Mouse (Mus musculus): ENCODE data around the gene Sorcs2.

The Sorcs2 gene

DNA sequence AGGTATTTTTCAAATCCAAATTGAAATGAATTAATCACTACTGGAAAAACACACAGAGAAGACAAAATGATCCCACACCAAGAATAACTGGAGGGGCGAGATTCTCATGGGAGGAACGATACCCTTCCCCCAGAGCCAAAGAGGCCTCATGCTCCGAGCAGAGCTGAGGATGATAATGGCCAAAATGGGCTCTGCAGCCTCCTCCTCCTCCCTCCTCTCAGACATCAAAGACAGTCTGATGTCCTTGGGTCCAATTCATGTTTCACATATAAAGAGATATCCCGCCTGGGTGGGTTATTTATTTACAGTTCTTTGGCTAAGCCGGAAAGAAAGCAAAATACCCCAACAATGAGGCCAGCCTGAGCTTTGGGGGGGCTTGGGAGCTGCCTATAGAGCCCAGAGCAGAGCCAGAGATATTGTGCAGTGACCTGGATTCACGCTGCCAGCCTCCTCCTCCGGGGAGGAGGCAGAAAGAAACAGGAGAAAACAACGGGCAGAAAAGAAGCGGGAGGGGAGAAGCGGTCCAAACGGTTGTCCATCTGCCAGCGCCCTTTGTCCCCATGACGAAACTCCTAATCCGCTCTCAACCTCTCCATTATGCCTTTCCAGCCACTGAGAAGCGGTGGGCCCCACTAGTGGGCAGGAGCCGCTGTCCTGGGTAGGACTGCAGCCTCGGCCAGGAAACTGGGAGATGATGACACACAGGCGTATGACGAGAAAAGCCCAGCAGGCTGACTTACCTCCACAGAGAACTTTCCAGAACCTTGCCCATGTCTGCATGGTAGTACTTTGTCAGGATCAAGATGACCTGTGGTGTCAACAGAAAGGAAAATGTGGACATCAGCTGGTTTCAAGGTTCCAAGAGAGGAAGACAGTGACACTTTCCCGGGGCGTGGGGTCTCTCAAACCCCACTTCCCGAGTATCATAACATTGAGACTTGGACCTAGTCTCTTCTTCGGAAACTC lies 169.3 kb downstream of the Sorcs2 start:
- no peak for DNase-seq (ENCODE audit: low spot score)

DNA sequence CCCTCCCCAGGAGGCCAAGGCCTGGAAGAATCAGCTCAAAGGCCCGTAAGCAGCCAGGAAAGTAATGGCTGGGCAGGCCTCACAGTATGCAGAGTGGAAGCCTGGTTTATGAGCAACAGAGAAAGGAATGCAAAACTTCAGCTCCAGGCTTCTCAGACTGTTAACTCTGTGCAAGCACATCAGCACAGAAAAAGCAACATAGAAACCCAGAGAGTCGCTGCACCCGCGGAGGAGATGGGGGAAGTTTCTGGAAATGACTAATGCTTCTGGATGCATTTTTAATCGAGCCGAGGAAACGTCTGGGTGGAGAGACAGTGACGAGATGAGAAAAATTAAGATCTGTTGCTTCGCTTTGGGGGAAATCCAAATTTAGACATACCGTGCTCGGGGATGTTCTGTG lies 171.6 kb downstream of the Sorcs2 start:
- DNase-seq (ENCODE audit: low spot score): no peak

DNA sequence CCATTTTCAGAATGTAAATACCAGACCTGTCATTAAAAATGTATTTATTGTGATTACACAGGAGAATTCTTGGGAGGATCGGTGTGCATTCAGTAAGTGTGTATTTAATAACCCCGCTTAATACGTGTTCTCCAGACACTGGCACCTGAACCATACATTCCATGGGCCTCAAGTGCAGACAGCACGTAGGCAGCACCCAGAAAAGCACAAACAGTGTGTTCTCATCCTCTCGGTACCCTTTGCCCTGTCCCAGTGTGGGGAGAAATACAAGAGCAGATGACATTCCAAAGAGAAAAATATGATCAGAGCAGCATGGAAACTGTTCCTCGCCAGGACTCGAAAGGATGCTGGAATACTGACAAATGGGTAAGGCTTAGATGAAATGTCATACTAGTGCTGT lies 172.1 kb downstream of the Sorcs2 start:
- no peak for DNase-seq (ENCODE audit: low spot score)

DNA sequence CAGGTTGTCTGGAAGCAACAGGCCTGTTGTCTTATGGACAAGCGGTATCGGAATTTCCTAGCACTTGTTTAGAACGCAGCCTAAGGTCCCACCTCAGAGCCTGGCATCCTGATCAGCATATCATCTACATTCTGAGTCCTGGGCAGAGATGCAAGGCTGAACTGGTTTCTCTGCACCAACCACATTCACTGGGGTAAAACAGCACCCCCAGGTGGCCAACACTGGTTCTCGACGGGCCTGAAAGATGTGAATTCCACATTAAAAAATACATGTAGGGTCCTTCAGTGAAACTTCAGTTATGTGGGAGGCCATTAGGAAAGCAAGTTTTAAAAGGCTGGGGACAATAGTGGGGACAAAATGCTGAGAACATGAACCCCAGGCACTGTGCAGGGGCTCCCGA lies 174.2 kb downstream of the Sorcs2 start:
- no peak for DNase-seq (ENCODE audit: low spot score)

DNA sequence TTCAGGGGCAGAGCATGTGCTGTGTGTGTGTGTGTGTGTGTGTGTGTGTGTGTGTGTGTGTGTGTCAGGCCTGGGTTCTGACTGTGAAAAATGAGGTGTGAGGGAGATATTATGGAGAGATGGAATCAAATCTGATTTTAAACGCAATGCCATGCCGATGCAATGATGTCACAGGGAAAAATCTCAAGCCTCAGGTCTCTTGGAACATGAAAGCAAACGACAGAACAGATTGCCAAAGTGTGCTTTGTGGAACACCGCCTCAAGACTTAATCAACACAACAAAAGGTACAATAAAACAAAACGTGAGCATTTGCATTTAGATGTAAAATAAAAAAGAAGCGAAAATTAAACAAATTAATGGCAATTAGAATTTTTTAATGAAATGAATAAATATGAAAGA lies 177.3 kb downstream of the Sorcs2 start:
- no peak for DNase-seq (ENCODE audit: low spot score)

DNA sequence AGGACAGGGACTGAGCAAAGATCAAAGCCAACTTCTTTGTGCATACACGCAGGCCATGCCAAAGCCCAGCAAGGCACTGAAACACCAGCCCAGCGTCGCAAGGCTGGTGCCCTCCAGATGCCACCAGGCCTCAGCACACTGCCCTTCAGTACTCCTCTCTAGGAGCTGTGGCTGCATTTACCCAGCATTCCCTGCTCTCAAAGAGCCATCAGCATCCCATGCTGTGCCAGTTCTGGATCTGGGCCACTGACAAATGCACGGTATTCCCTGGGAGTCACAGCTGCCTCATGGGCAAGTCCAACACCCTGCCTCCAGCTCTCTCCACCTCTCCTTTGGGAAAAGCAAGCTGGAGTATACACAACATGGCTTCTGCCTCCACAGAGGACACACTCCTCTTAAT lies 177.8 kb downstream of the Sorcs2 start:
- DNase-seq (ENCODE audit: low spot score): no peak

DNA sequence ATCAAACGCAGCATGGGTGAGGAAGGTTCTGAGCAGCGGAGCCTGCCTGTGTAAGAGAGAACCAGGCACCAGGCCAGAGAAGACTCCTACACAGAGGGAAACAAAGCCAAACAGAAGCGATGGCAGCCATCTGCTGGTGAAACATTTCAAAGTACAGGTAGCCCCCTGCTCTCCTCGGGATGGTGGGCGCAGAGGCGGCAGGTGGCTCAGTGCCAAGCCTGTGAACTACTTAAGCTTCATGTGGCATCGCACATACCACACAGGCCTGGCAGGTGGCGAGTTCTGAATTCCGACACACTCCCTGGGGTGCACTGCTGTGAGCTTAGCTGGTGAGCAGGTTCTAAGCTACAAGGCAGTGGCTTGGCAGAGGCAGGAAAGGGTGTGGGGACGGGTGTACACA lies 184.6 kb downstream of the Sorcs2 start:
- DNase-seq (ENCODE audit: low spot score): no peak

DNA sequence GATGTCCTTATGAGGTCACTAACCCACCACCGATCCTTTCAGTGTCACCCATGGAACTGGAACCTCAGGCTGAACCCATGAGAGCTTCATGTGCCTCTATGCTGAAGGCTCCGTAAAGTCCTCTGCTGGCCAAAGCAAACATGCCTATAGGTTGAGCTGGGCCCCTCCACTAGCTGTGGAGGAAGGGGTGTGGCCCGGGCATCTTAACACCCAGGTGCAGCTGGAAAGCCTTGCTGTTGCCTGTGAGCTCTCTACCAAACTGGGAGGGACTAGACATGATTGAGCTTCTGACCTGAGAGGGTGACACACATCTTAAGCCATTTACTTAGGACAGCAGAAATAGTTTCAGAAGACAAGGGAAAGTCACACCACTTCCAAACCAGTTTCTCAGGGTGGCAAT lies 189.1 kb downstream of the Sorcs2 start:
- DNase-seq (ENCODE audit: low spot score): no peak

DNA sequence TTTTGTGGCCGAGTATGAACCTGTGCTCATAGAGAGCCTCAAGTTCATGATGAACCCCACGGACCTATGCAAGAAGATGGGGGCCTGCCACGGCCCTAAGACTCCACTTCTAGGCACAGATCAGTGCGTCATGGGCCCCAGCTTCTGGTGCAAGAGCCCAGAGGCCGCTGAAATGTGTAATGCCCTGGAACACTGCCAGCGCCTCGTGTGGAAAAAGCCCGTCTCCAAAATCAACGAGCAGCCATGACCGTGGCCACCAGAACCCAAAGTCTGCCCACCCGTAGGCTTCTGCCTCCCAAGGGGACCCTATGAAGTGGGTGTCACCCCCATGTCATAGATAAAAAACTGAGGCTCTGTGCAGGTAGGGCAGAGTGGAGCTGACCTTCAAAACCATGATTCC lies 192.5 kb downstream of the Sorcs2 start:
- DNase-seq (ENCODE audit: low spot score): no peak

DNA sequence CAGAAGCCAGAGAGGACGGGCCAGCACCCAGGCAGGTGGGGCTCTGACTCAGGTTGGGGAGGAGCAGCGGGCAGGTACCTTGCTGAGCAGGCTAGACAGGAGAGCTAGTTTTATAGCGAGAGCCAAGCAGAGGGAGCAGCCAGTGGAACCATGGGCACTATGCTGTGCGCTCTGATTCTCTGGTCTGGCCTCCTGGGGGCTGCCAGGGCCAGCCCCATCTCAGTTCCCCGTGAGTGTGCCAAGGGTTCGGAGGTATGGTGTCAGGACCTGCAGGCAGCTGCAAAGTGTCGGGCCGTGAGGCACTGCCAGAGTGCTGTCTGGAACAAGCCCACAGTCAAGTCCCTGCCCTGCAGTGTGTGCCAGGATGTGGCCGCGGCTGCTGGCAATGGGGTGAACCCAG lies 194.0 kb downstream of the Sorcs2 start, which contains the start of gene Psapl1:
TSS of gene Psapl1 (plus strand) at position 106 of the 400 bp plus-strand sequence.
- DNase-seq (ENCODE audit: low spot score): no peak

DNA sequence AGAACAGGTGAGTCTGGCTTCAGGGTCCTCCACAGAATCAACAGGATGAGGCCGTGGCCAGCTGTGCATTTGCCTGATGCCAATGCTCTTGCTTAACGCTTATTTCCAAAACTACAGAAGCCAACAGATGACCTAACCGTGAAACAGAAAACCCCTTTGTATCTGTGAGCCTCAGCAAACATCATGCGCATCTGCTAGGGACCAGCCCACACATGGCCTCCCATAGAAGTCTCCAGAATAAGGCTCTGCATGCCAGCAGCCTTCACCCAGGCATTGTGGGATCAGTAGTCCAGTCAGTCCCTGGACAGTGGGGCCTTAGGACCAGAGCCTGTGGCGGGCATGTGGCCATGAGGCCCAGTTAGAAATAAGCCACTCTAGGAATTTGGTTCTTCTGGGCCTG lies 194.5 kb downstream of the Sorcs2 start:
- no peak for DNase-seq (ENCODE audit: low spot score)

DNA sequence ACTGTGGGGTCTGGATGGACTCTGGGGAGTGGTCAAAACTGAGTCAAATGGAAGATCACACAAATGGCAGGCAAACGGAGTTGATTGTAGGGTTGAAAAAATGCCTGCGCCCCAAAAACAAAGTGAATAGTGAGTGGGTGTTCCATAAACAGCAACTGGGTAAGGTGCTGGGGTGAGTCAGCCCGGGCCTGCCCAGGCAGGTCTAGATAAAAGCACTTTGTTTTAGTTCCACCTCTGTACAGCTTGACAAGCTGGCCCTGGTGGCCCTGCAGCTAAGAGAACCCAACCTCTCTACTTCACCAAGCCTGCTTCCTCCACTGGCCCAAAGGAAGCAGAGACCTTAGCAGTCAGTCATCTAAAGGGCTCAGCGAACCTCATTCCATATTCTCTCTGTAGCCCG lies 195.2 kb downstream of the Sorcs2 start:
- no peak for DNase-seq (ENCODE audit: low spot score)

DNA sequence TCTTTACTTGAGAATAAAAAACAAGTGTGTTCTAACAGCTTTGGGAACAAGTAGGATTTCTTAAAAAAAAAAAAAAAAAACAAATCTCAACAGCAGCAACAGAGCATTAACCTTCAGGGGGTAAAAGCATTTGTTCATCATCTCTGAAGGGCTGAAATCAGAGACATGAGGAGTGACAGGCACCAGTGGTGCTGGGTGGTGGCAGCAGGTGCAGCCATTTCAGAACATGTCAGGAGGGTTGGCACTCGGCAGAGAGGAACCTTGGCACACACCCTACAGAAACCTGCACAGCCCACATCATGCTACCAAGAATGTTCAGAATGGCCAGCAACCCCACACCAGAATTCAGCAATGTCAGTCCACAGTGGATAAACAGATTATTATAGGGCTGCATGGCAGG lies 198.4 kb downstream of the Sorcs2 start:
- no peak for DNase-seq (ENCODE audit: low spot score)

DNA sequence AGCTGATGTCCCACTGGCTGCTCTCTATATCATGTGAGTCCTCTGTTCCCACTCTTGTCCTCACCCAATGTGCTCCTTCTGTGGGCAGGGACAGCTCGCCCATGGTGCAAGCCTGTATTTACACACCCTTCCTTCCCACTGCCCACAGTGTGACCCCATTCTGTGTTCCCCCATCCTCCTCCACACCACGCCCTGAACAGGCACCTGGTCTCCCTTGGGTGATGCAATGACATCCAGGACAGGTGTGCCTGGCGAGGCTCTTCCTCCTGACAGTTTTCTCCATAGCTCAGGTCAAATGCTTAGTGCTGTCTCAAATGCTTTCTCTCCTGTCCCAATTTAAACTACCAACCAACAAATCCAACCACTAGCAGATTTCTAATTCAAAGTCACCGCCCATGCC lies 202.5 kb downstream of the Sorcs2 start:
- no peak for DNase-seq (ENCODE audit: low spot score)

DNA sequence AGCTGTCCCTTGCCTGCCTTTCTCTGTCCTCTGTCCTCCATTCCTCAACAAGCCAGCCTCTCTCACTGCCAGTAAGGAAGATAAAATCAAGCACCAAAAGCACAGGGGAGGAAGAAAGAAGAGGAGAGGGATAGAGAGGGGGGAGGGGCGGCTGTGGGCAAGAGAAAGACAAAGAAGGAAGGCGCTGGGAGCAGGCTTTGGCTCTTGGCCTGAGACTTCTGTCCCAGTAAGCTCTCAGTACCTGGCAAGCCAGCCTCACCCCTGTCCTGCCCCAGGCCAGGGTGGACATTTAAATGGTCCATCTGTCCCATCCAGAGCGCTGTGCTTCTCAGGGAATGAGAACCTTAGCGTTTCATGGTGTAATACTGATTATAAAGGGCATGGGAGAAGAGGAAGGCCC lies 203.3 kb downstream of the Sorcs2 start:
- no peak for DNase-seq (ENCODE audit: low spot score)

DNA sequence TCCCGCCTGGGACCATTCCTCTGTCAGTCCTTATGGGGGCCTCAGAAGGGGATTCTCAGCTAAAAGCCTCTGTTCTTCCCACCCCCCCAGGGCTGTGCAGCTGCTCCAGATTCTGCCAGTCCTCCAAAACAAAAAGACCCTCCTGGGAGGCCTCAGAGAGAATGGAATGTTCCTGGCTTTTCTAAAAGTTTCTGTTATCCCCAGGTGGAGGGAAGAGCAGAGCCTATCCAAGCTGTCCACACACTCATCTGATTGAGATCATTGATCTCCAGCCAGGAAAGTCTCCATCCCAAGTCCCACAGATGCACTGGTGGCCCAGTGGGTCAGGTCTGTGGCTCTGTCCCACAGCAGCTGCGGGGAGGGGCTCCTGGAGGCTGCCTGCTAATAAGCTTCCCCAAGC lies 205.3 kb downstream of the Sorcs2 start:
- no peak for DNase-seq (ENCODE audit: low spot score)

DNA sequence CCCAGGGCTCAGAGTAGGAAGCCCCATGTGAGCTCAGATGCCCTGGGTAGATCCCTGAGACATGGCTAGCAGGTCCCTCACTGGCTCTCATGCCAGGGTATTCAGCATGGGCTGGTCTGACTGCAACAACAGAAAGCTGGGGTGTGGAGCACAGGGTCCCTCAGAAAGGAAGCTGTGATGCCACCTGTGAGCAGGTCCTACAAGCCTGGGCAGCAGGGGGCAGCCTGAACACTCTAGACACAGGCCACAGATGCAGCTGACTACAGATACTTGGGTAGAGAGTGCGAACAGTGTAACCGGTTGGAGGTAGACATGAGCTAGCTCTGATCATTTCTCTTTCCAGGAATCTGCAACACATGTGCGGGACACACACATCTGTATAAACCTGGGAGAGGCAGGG lies 206.1 kb downstream of the Sorcs2 start:
- no peak for DNase-seq (ENCODE audit: low spot score)

DNA sequence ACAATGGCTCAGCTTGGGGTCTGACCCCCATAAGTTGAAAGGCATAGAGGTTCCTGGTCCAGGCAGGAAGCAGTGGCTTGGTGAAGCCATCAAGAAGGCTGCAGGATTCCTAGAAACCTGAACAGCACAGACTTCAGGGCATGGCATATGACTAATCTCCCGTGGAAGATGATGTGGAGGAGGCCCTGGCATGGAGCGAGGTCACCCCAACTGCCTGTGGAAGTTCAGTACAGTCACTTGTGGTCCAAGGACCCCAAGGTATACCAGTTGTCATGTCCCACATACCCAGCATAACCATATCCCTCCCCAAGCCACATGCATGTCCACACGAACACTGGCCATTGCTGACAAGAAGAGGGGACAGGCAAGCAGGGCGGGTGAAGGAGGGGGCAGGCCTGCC lies 206.7 kb downstream of the Sorcs2 start:
- DNase-seq (ENCODE audit: low spot score): no peak

DNA sequence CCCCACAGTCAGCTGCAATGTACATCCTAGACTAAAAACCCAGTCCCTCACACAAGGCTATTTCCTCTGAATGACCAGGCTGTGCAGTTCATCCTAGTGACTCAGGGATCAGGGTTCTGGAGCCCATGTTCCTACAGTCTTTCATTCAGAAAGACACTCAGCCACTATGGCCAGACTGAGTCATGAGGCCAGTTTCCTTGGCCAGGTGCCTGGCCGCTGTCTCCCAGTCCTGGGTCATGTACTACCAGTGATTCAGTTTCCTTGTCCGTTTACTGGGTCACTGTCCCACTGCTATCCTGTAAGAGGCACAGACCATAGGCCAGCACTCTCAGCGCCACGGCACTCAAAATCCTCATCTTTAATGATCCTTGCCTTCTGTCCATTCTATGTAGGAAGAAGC lies 209.6 kb downstream of the Sorcs2 start:
- DNase-seq (ENCODE audit: low spot score): peak; percentile 7

DNA sequence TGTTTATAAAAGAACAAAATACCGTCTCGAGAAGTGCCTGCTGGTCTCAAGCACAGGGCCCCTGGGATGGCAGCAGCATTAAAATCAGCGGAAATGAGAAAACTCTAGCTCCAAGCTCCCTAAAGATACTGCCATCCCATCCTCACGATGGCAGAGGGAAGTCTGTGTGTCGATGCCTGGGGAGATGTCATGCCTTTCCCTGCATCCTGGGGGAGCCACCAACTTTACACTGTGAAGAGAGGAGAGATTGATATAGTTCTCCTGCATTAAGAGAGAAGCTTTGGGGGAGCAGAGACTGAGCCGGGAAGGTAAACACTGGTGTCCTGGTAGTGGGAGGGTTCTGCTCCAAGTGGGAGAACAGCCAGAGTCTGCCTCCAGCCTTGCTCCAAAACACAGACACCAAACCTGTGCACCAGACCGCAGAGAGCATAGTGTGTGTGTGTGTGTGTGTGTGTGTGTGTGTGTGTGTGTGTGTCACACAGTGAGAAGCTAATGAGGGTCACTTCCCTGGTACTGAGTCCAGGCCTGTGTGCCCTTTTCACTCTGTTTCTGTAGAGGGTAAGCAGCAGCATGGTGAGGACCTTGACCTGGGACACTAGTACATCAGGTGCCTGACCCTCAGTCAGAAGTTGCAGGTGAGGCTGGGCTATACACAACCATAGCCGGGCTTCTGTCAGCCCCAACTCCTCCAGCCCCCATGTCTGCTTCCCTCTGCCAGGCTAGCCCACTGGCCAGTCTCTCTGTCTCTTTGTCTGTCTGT lies 211.5 kb downstream of the Sorcs2 start:
- no peak for DNase-seq (ENCODE audit: low spot score)

DNA sequence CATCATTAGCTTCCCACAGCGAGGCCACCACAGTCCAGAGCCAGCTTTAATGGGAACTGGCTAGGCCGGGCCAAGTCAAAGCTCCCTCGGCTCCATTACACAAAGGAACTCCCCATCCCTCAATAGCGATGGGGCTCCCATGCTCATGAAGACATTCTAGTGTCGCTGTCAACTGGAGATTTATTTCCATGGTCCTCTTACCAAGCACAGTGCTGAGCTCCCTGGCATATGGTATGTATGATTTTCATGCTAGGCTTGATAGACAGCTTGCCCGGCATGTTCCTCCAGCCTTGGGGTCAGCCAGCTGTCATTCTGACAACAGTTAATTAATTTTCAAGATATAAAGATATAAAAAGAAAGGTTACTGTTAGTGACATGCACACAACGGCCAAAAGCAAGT lies 215.6 kb downstream of the Sorcs2 start:
- DNase-seq (ENCODE audit: low spot score): no peak

DNA sequence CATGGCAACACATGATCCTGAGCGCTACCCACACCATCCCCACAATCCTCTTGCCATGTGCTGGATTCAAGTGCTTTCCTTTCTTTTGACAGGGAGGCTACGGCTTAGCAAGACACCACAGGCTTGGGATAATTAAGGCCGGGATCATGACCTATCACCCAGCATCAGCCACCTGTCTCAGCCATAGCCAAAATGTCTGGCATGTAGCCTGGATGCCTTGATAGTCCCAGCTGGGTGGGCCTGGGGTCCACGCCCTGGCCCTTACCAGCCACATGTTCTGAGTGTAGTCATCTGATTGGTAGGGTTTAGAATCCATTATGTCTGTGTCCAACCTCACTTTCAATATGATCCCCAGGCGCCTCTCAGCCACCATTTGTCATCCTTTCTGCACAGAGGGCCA lies 218.2 kb downstream of the Sorcs2 start:
- DNase-seq (ENCODE audit: low spot score): no peak

DNA sequence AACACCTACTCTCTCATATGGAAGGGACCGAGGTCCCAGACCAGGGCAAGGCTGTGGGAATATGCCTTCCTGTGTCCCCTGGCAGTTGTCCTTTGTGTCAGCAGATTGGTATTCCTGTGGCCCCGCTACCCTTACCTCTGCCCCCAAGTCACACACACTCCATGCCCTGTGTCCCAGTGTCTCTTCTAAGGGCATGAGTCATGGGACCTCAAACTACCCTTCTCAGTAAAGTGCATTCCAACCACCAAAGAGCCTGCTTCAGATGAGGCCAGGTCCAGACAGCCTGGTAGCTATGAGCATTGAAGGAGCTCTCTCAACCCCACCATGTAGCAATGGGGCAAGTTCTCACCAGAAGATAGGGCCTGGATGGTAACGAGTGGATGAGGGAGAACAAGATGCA lies 219.2 kb downstream of the Sorcs2 start:
- no peak for DNase-seq (ENCODE audit: low spot score)
